Mouse (Mus musculus): ENCODE measurements around the gene Rbm19. TPM values are rescaled to one million over a fixed set of nuclear protein-coding genes. Genes with fewer than 3 reads are reported as not detected.
"Not testable (repeated sequence)": the region's sequence is repeated elsewhere in the genome, so short reads cannot be mapped to it uniquely, and the experiment has no call there.

The Rbm19 gene
- polyA plus RNA-seq, 1 experiment, result 13.3 TPM

GRCm38 (mm10) chr5:120097042-120097441, 19.2 kb upstream of the Rbm19 start:
- TF ChIP-seq POLR2A (IDR thresholded peaks at IDR 0.05; ENCODE audit: low read depth, low read length) (no peak), CTCF (IDR thresholded peaks at IDR 0.05; ENCODE audit: extremely low read depth, insufficient read depth, insufficient read length, insufficient replicate concordance) (no peak)
- no peaks in the 10 kb centered on the region for H3K27me3 ChIP-seq (ENCODE audit: control insufficient read depth, insufficient read depth, low read length)
- H3K36me3 ChIP-seq (ENCODE audit: control insufficient read depth, insufficient read depth, low read length), result no peaks in the 10 kb centered on the region
- 71% methylated on average over 9 of the region's 9 CpGs for WGBS
- no peak for DNase-seq (ENCODE audit: low read depth in 1 of 2, low spot score in 2 of 2)
- no peak overlapping the region for H3K4me3 ChIP-seq (ENCODE audit: extremely low read depth, insufficient read depth, insufficient read length)
- no peak overlapping the region for H3K27ac ChIP-seq (ENCODE audit: insufficient read depth, low read length)
- H3K4me1 ChIP-seq (ENCODE audit: control insufficient read depth, insufficient read depth, insufficient read length), result no peaks in the 10 kb centered on the region

DNA sequence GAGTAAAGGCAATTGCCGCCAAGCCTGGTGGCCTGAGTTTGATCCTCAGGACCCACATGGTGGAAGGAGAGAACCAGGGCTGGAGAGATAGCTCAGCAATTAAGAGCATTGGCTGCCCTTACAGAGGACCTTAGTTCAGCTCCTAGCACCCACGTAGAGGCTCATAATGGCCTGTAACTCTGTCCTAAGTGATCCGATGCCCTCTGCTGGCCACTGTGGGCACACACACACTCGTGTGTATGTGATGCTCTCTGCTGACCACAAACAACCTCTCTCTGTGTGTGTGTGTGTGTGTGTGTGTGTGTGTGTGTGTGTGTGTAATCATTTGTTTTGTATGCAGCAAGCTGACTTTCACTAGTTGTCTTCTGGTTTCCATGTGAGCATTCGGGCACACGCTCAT, 15.5 kb upstream of the Rbm19 start:
- Histone ChIP-seq H3K27me3 (ENCODE audit: control insufficient read depth, insufficient read depth, low read length) (no peaks in the 10 kb centered on the region), H3K4me1 (ENCODE audit: control insufficient read depth, insufficient read depth, insufficient read length) (no peaks in the 10 kb centered on the region), H3K36me3 (ENCODE audit: control insufficient read depth, insufficient read depth, low read length) (no peaks in the 10 kb centered on the region), H3K4me3 (ENCODE audit: extremely low read depth, insufficient read depth, insufficient read length) (no peak overlapping the region), H3K27ac (ENCODE audit: insufficient read depth, low read length) (no peak overlapping the region)
- TF ChIP-seq POLR2A (IDR thresholded peaks at IDR 0.05; ENCODE audit: low read depth, low read length) (no peak), CTCF (IDR thresholded peaks at IDR 0.05; ENCODE audit: extremely low read depth, insufficient read depth, insufficient read length, insufficient replicate concordance) (no peak)
- DNase-seq (ENCODE audit: low read depth in 1 of 2, low spot score in 2 of 2), result no peak
- 90% methylated on average over 6 of the region's 6 CpGs for WGBS

DNA sequence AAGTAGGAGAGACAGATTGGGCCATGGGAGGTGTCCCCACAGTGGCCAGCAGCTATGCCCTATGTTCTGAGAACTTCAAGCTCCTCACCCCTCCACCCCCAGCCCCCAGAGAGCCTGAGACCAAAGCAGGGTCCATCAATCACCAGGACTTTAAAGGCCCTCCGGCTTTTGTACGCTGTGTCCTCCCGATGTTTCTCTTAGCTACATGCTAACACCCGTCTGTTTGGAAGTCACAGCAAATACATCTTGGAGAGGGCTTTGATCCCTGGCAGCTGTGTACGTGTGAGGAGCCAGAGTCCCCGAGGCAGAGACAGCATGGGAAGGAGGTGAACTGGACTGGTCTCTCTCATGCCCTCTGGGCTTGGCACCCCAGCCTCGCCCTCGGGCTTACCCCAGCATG, 14.2 kb upstream of the Rbm19 start:
- WGBS, result 89% methylated on average over 8 of the region's 8 CpGs
- H3K36me3 ChIP-seq (ENCODE audit: control insufficient read depth, insufficient read depth, low read length), result no peaks in the 10 kb centered on the region
- no peaks in the 10 kb centered on the region for H3K27me3 ChIP-seq (ENCODE audit: control insufficient read depth, insufficient read depth, low read length)
- no peaks in the 10 kb centered on the region for H3K4me1 ChIP-seq (ENCODE audit: control insufficient read depth, insufficient read depth, insufficient read length)
- no peak for TF ChIP-seq POLR2A (IDR thresholded peaks at IDR 0.05; ENCODE audit: low read depth, low read length)
- no peak overlapping the region for H3K27ac ChIP-seq (ENCODE audit: insufficient read depth, low read length)
- no peak for DNase-seq (ENCODE audit: low read depth in 1 of 2, low spot score in 2 of 2)
- no peak overlapping the region for H3K4me3 ChIP-seq (ENCODE audit: extremely low read depth, insufficient read depth, insufficient read length)

DNA sequence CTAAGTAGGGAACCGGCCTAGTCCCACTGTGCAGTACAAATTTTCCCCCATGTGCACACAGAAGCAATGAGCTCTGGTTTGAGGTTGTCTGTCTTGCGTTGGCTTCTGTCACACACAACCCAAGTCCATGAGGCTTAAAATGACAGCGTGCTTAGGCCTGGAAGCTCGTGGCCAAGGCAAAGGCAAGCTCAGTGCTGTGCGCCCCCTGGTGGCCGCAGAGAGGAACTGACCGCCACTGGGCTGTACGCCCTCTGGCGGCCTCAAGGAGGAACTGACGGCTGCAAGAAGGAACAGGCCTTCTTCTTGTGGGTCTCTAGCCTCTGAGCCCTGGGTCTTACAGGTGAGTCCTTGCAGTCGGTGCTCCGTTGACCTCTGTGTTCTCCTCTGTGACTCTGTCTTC, 13.5 kb upstream of the Rbm19 start:
- no peaks in the 10 kb centered on the region for H3K27me3 ChIP-seq (ENCODE audit: control insufficient read depth, insufficient read depth, low read length)
- no peak overlapping the region for H3K4me3 ChIP-seq (ENCODE audit: extremely low read depth, insufficient read depth, insufficient read length)
- peak; percentile 19 to 46 for DNase-seq (ENCODE audit: low read depth in 1 of 2, low spot score in 2 of 2)
- H3K27ac ChIP-seq (ENCODE audit: insufficient read depth, low read length), result no peak overlapping the region
- no peaks in the 10 kb centered on the region for H3K4me1 ChIP-seq (ENCODE audit: control insufficient read depth, insufficient read depth, insufficient read length)
- WGBS, result 12% methylated on average over 12 of the region's 12 CpGs
- peak; percentile 100 for TF ChIP-seq CTCF (IDR thresholded peaks at IDR 0.05; ENCODE audit: extremely low read depth, insufficient read depth, insufficient read length, insufficient replicate concordance)
- TF ChIP-seq POLR2A (IDR thresholded peaks at IDR 0.05; ENCODE audit: low read depth, low read length), result no peak
- H3K36me3 ChIP-seq (ENCODE audit: control insufficient read depth, insufficient read depth, low read length), result no peaks in the 10 kb centered on the region

GRCm38 (mm10) chr5:120103458-120103857, 12.8 kb upstream of the Rbm19 start:
- Histone ChIP-seq H3K4me1 (ENCODE audit: control insufficient read depth, insufficient read depth, insufficient read length) (no peaks in the 10 kb centered on the region), H3K27ac (ENCODE audit: insufficient read depth, low read length) (no peak overlapping the region), H3K4me3 (ENCODE audit: extremely low read depth, insufficient read depth, insufficient read length) (no peak overlapping the region), H3K27me3 (ENCODE audit: control insufficient read depth, insufficient read depth, low read length) (no peaks in the 10 kb centered on the region), H3K36me3 (ENCODE audit: control insufficient read depth, insufficient read depth, low read length) (no peaks in the 10 kb centered on the region)
- DNase-seq (ENCODE audit: low read depth in 1 of 2, low spot score in 2 of 2), result no peak
- 44% methylated on average over 12 of the region's 12 CpGs for WGBS
- TF ChIP-seq CTCF (IDR thresholded peaks at IDR 0.05; ENCODE audit: extremely low read depth, insufficient read depth, insufficient read length, insufficient replicate concordance) (no peak), POLR2A (IDR thresholded peaks at IDR 0.05; ENCODE audit: low read depth, low read length) (no peak)

DNA sequence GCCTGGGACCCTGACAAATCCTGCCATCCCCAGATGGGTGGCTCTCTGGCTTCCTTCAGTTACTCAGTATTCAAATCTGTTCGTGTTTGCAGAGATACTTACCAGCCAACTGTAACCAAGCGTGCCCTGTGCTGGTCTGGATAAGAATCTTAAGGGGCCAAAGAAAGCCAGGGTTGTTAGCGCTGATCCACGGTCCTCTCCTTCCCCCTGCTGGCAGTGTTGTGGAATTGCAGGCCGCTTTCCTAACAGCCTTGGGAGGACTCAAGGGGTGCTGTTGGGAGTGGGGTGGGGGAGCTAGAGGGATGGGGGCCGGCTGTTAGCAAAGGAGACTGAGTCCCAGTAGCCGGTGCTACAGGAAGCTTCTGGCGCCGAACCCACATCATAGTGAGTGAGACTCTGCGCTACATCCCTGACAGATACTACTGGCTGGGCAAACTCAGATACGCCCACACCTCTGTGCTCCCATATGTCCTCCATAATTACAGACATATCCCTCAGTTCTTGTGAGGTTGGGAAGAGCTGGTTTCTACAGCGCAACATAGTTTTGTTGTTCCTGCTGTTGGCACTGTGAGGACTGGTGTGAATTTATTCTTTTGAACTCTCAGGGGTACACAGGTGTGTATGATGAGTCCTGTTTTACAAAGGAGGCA, 9.7 kb upstream of the Rbm19 start:
- DNase-seq (ENCODE audit: low read depth in 1 of 2, low spot score in 2 of 2), result peak in 1 of 2 experiments; percentile 21
- TF ChIP-seq POLR2A (IDR thresholded peaks at IDR 0.05; ENCODE audit: low read depth, low read length), result no peak
- peak; percentile 81; the same call in 1 of the 2 replicates for TF ChIP-seq CTCF (IDR thresholded peaks at IDR 0.05; ENCODE audit: extremely low read depth, insufficient read depth, insufficient read length, insufficient replicate concordance)
- no peaks in the 10 kb centered on the region for H3K27me3 ChIP-seq (ENCODE audit: control insufficient read depth, insufficient read depth, low read length)
- H3K27ac ChIP-seq (ENCODE audit: insufficient read depth, low read length), result no peak overlapping the region
- WGBS, result 29% methylated on average over 12 of the region's 12 CpGs
- H3K4me3 ChIP-seq (ENCODE audit: extremely low read depth, insufficient read depth, insufficient read length), result no peak overlapping the region
- H3K36me3 ChIP-seq (ENCODE audit: control insufficient read depth, insufficient read depth, low read length), result no peaks in the 10 kb centered on the region
- no peaks in the 10 kb centered on the region for H3K4me1 ChIP-seq (ENCODE audit: control insufficient read depth, insufficient read depth, insufficient read length)

- WGBS, result 94% methylated on average over 12 of the region's 12 CpGs
- H3K4me3 ChIP-seq (ENCODE audit: extremely low read depth, insufficient read depth, insufficient read length), result no peak overlapping the region
- DNase-seq (ENCODE audit: low read depth in 1 of 2, low spot score in 2 of 2), result no peak
These were observed 1.9 kb upstream of the Rbm19 start for GRCm38 (mm10) chr5:120114361-120114760.

GRCm38 (mm10) chr5:120117161-120117560, 896 bp downstream of the Rbm19 start:
- not testable (repeated sequence) for DNase-seq (ENCODE audit: low read depth in 1 of 2, low spot score in 2 of 2); H3K27me3 ChIP-seq (ENCODE audit: control insufficient read depth, insufficient read depth, low read length); H3K27ac ChIP-seq (ENCODE audit: insufficient read depth, low read length); H3K4me1 ChIP-seq (ENCODE audit: control insufficient read depth, insufficient read depth, insufficient read length); H3K4me3 ChIP-seq (ENCODE audit: extremely low read depth, insufficient read depth, insufficient read length)
- 61% methylated on average over 3 of the region's 3 CpGs for WGBS
- peaks cover 26% of the 10 kb centered on the region for H3K36me3 ChIP-seq (ENCODE audit: control insufficient read depth, insufficient read depth, low read length)

More at GRCm38 (mm10) chr5:120114361-120114760, 1.9 kb upstream of the Rbm19 start:
- H3K36me3 ChIP-seq (ENCODE audit: control insufficient read depth, insufficient read depth, low read length), result peaks cover 6% of the 10 kb centered on the region
- no peak overlapping the region for H3K27ac ChIP-seq (ENCODE audit: insufficient read depth, low read length)
- no peaks in the 10 kb centered on the region; the same call in 1 of the 2 replicates for H3K4me1 ChIP-seq (ENCODE audit: control insufficient read depth, insufficient read depth, insufficient read length)
- no peaks in the 10 kb centered on the region for H3K27me3 ChIP-seq (ENCODE audit: control insufficient read depth, insufficient read depth, low read length)
- TF ChIP-seq POLR2A (IDR thresholded peaks at IDR 0.05; ENCODE audit: low read depth, low read length), result no peak
